Mouse (Mus musculus): ENCODE results near the gene Mrgpre. TPM values are rescaled to one million over a fixed set of nuclear protein-coding genes. Genes with fewer than 3 reads are reported as not detected.

The Mrgpre gene
- total and polyA plus RNA-seq, 3 experiments = 0.15 to 0.18 TPM; not detected in 1

DNA sequence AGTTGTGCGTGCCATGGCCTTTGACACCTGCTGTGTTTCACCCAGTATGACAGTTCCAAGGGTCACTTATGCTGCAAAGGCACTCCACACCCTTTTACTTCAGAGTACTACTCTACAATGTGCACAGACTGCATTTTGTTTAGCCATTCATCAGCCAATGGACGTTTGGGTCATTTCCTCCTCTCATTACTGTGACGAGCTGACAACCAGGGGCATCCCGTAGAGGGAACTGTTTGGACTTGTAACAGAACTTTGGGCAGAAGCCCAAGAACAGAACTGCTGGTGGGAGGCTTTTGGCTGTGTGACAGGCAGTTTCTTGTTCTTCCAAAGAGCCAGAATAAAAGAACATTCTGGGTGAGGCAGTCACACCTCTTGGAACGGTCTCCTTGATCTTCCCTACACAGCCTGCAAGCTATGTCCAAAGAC lies 20.9 kb upstream of the Mrgpre start:
- H3K4me3 ChIP-seq (ENCODE audit: control insufficient read depth in 1 of 2, insufficient read depth in 1 of 2, low read depth in 2 of 2, low read length in 2 of 2) = no peak overlapping the region
- no peaks in the 10 kb centered on the region for H3K27me3 ChIP-seq (ENCODE audit: control insufficient read depth in 1 of 2, insufficient read depth in 2 of 2, low read length in 2 of 2)
- no peaks in the 10 kb centered on the region for H3K79me2 ChIP-seq (ENCODE audit: control insufficient read depth, insufficient read depth, low read length, poor library complexity)
- no peak overlapping the region for H3K27ac ChIP-seq (ENCODE audit: control insufficient read depth, low read depth, low read length)
- H3K36me3 ChIP-seq (ENCODE audit: control insufficient read depth in 1 of 2, insufficient read depth in 2 of 2, low read length in 2 of 2) = no peaks in the 10 kb centered on the region; a peak in 1 of 4 replicates
- no peaks in the 10 kb centered on the region for H3K4me1 ChIP-seq (ENCODE audit: control insufficient read depth in 1 of 2, insufficient read depth in 2 of 2, low read length in 2 of 2)
- TF ChIP-seq UBTF (IDR thresholded peaks at IDR 0.05; ENCODE audit: borderline replicate concordance, insufficient read depth, low read depth, low read length) (no peak), USF2 (IDR thresholded peaks at IDR 0.05; ENCODE audit: borderline replicate concordance in 1 of 2, insufficient read depth in 1 of 2, low read depth in 1 of 2, low read length in 2 of 2) (no peak), USF1 (IDR thresholded peaks at IDR 0.05; ENCODE audit: low read depth, low read length) (no peak), JUND (IDR thresholded peaks at IDR 0.05; ENCODE audit: low read depth, low read length) (no peak), NELFE (IDR thresholded peaks at IDR 0.05; ENCODE audit: low read depth, low read length) (no peak), ZMIZ1 (IDR thresholded peaks at IDR 0.05; ENCODE audit: low read depth, low read length) (no peak), ELF1 (IDR thresholded peaks at IDR 0.05; ENCODE audit: low read depth, low read length) (no peak), MYB (IDR thresholded peaks at IDR 0.05; ENCODE audit: low read depth, low read length) (no peak), POLR2AphosphoS2 (IDR thresholded peaks at IDR 0.05; ENCODE audit: low read length) (no peak), BHLHE40 (IDR thresholded peaks at IDR 0.05; ENCODE audit: borderline replicate concordance, low read depth, low read length) (no peak), CHD2 (IDR thresholded peaks at IDR 0.05; ENCODE audit: low read length) (no peak), ETS1 (IDR thresholded peaks at IDR 0.05; ENCODE audit: low read depth, low read length) (no peak), MYC (IDR thresholded peaks at IDR 0.05; ENCODE audit: low read depth, low read length) (no peak), GATA1 (IDR thresholded peaks at IDR 0.05; ENCODE audit: low read depth, low read length) (no peak), NRF1 (IDR thresholded peaks at IDR 0.05; ENCODE audit: insufficient read depth, low read depth, low read length, poor library complexity, severe bottlenecking) (no peak), RAD21 (IDR thresholded peaks at IDR 0.05; ENCODE audit: low read depth, low read length) (no peak), RCOR1 (IDR thresholded peaks at IDR 0.05; ENCODE audit: low read depth, low read length) (no peak), MXI1 (IDR thresholded peaks at IDR 0.05; ENCODE audit: low read depth, low read length) (no peak), POLR2A (IDR thresholded peaks at IDR 0.05; ENCODE audit: control insufficient read depth in 1 of 2, insufficient read depth in 1 of 2, low read depth in 1 of 2, low read length in 2 of 2, poor library complexity in 1 of 2) (no peak), MAX (IDR thresholded peaks at IDR 0.05; ENCODE audit: low read length) (no peak)
- no peak overlapping the region for H3K9ac ChIP-seq (ENCODE audit: control insufficient read depth, low read depth, low read length, poor library complexity, severe bottlenecking)
- DNase-seq (ENCODE audit: low read depth, low spot score) = no peak
- H3K9me3 ChIP-seq (replicated peaks; ENCODE audit: insufficient read depth, low read length) = no peaks in the 10 kb centered on the region

All from MEL (cell line).